19 mouse cellular contexts compared by ENCODE assay signal in the genomic region with DNA sequence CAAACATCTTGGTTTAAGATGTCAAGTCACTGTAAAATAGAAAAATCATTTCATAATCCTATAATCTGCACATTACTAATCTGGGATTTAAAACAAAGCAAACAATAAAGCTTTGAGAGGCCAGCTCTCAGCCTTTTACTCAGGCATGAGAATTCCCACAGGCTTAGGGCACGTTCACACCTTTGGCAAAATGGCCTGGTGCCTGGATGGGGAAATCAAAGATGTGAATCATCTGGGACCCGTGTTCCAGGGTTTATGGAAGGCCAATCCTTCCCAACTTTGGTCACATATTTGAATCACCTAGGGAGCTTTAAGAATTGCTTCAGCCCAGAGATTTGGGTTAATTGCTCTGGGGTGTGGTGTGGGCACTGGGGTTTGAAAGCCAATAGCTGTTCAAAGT.
"Had no signal": no experiment of that assay in that cellular context is flagged by ENCODE, and none has a peak within 500 bp of the region (broad histone marks: within the 10 kb centered on the region; RNA-seq: fewer than 3 reads in every experiment).

No protein-coding gene starts in this region.

- H3K4me2 ChIP-seq: lung, embryonic 14.5 days; midbrain, embryonic 12.5 days; neural tube, embryonic 13.5 days; neural tube, embryonic 15.5 days had no signal

- H3K9me3 ChIP-seq: midbrain, embryonic 10.5 days; midbrain, embryonic 12.5 days; neural tube, embryonic 13.5 days; neural tube, embryonic 15.5 days had no signal

- H3K36me3 ChIP-seq: midbrain, embryonic 10.5 days; midbrain, embryonic 12.5 days; neural tube, embryonic 13.5 days; neural tube, embryonic 15.5 days had no signal

- H3K4me3 ChIP-seq: midbrain, embryonic 10.5 days; midbrain, embryonic 12.5 days; myocyte; neural tube, embryonic 13.5 days; neural tube, embryonic 15.5 days had no signal

- H3K9ac ChIP-seq: lung, embryonic 14.5 days; midbrain, embryonic 12.5 days; neural tube, embryonic 13.5 days; neural tube, embryonic 15.5 days had no signal

- ATAC-seq: midbrain, embryonic 16.5 days had no signal

- H3K27ac ChIP-seq: midbrain, embryonic 10.5 days; midbrain, embryonic 12.5 days; neural tube, embryonic 13.5 days; neural tube, embryonic 15.5 days had no signal

- DNase-seq: lung, adult 18-20 months; lung, embryonic 14.5 days; lung, postnatal 10 days; lung, postnatal 4 days; midbrain, embryonic 14.5 days; retina, postnatal 1 day; right cerebral cortex, adult 18-20 months; right cerebral cortex, postnatal 25 days; right cerebral cortex, postnatal 4 days; spleen, adult 18-20 months; thymus, adult 18-20 months; thymus, postnatal 14 days; thymus, postnatal 36 days had no signal
